Mouse (Mus musculus) hindlimb bud, embryonic 11.5 days (tissue): ENCODE results near the gene Ppm1m.
"Not testable (repeated sequence)": the region's sequence is repeated elsewhere in the genome, so short reads cannot be mapped to it uniquely, and the experiment has no call there.

Experiments used
- DNase-seq: peaks from one replicate; pipeline ENCODE4 v3.0.0-alpha.2; 2012; ENCODE audit warnings: low read depth, low spot score; ENCODE audit errors: extremely low spot score

Gene Ppm1m

GRCm38 (mm10) chr9:106193930-106194807 is 5.4 kb downstream of the Ppm1m start:
- no peak for DNase-seq

- no peak for DNase-seq
Observed at GRCm38 (mm10) chr9:106192998-106193397, 6.5 kb downstream of the Ppm1m start.

- DNase-seq, result no peak
Observed at GRCm38 (mm10) chr9:106192024-106192423, 7.5 kb downstream of the Ppm1m start.

- no peak for DNase-seq
Observed at GRCm38 (mm10) chr9:106191355-106191754, 8.2 kb downstream of the Ppm1m start.

GRCm38 (mm10) chr9:106183996-106184395 is 15.6 kb downstream of the Ppm1m start:
- no peak for DNase-seq

- DNase-seq, result no peak
Observed at GRCm38 (mm10) chr9:106182146-106182545, 17.4 kb downstream of the Ppm1m start.

- DNase-seq, result no peak
Observed at GRCm38 (mm10) chr9:106179964-106180363, 19.6 kb downstream of the Ppm1m start.

GRCm38 (mm10) chr9:106179454-106179853 is 20.1 kb downstream of the Ppm1m start:
- DNase-seq, result no peak

GRCm38 (mm10) chr9:106177799-106178198 is 21.7 kb downstream of the Ppm1m start:
- DNase-seq, result no peak

- no peak for DNase-seq
Observed at GRCm38 (mm10) chr9:106176769-106177168, 22.8 kb downstream of the Ppm1m start.

GRCm38 (mm10) chr9:106175552-106176200 is 23.9 kb downstream of the Ppm1m start:
- no peak for DNase-seq

GRCm38 (mm10) chr9:106173363-106173762 is 26.2 kb downstream of the Ppm1m start:
- DNase-seq, result no peak

- DNase-seq, result no peak
Observed at GRCm38 (mm10) chr9:106172527-106172926, 27.0 kb downstream of the Ppm1m start.

- no peak for DNase-seq
Observed at GRCm38 (mm10) chr9:106171346-106172158, 28.0 kb downstream of the Ppm1m start.

- no peak for DNase-seq
Observed at GRCm38 (mm10) chr9:106170556-106171345, 28.8 kb downstream of the Ppm1m start, which contains the start of gene Wdr82. TSS of gene Wdr82 (plus strand) at chr9:106170928.

- no peak for DNase-seq
Observed at GRCm38 (mm10) chr9:106169917-106170316, 29.6 kb downstream of the Ppm1m start.

GRCm38 (mm10) chr9:106169006-106169405 is 30.5 kb downstream of the Ppm1m start:
- not testable (repeated sequence) for DNase-seq

- no peak for DNase-seq
Observed at GRCm38 (mm10) chr9:106167703-106168102, 31.8 kb downstream of the Ppm1m start.

GRCm38 (mm10) chr9:106167241-106167640 is 32.3 kb downstream of the Ppm1m start:
- no peak for DNase-seq

GRCm38 (mm10) chr9:106166709-106167108 is 32.8 kb downstream of the Ppm1m start:
- DNase-seq, result no peak
